Mouse (Mus musculus): Measurements from ENCODE around the gene Olfr309. TPM values are rescaled to one million over a fixed set of nuclear protein-coding genes. Genes with fewer than 3 reads are reported as not detected.

Gene Olfr309
- polyA plus RNA-seq, 1 experiment from 2014 or later = not detected

Small RNA genes lying within 50 kb of the gene (microRNA-seq; reads per million reads assigned to microRNA genes)
- gene Gm23192 = not detected

Other genes with a start within 250 kb of the Olfr309 start
- not detected in 2 replicates for gene Vmn2r75, start 141.9 kb downstream of the Olfr309 start, polyA plus RNA-seq (2014; fragmentation: Nextera tagmentation; extraction: Ambion mirVana)
- gene Vmn2r76, start 67.4 kb downstream of the Olfr309 start, polyA plus RNA-seq (2014; fragmentation: Nextera tagmentation; extraction: Ambion mirVana) = not detected in 2 replicates
- gene Olfr310, start 36.5 kb downstream of the Olfr309 start, polyA plus RNA-seq (2014; fragmentation: Nextera tagmentation; extraction: Ambion mirVana) = not detected in 2 replicates
- not detected in 2 replicates for gene Olfr308, start 11.9 kb upstream of the Olfr309 start, polyA plus RNA-seq (2014; fragmentation: Nextera tagmentation; extraction: Ambion mirVana)
- gene Olfr307, start 23.9 kb upstream of the Olfr309 start, polyA plus RNA-seq (2014; fragmentation: Nextera tagmentation; extraction: Ambion mirVana) = not detected in 2 replicates
- not detected in 2 replicates for gene Olfr305, start 53.2 kb upstream of the Olfr309 start, polyA plus RNA-seq (2014; fragmentation: Nextera tagmentation; extraction: Ambion mirVana)
- not detected in 2 replicates for gene Olfr304, start 73.0 kb upstream of the Olfr309 start, polyA plus RNA-seq (2014; fragmentation: Nextera tagmentation; extraction: Ambion mirVana)
- gene Olfr303, start 84.1 kb upstream of the Olfr309 start, polyA plus RNA-seq (2014; fragmentation: Nextera tagmentation; extraction: Ambion mirVana) = not detected in 2 replicates
- gene Olfr301, start 90.1 kb upstream of the Olfr309 start, polyA plus RNA-seq (2014; fragmentation: Nextera tagmentation; extraction: Ambion mirVana) = not detected in 2 replicates
- not detected in 2 replicates for gene Olfr299, start 146.2 kb upstream of the Olfr309 start, polyA plus RNA-seq (2014; fragmentation: Nextera tagmentation; extraction: Ambion mirVana)
- not detected in 2 replicates for gene Olfr298, start 178.8 kb upstream of the Olfr309 start, polyA plus RNA-seq (2014; fragmentation: Nextera tagmentation; extraction: Ambion mirVana)
- not detected in 2 replicates for gene Olfr297, start 206.3 kb upstream of the Olfr309 start, polyA plus RNA-seq (2014; fragmentation: Nextera tagmentation; extraction: Ambion mirVana)